Mouse (Mus musculus) mesoderm, embryonic 11.5 days (tissue): ENCODE measurements around the gene Zfp791.
"Not testable (repeated sequence)": the region's sequence is repeated elsewhere in the genome, so short reads cannot be mapped to it uniquely, and the experiment has no call there.

Experiments used
- DNase-seq: peaks from one replicate; pipeline ENCODE4 v3.0.0-alpha.2; 2012; ENCODE audit warnings: low read depth, low spot score

Zfp791 gene

GRCm38 (mm10) chr8:85122995-85123394 lies at the start of gene Zfp791:
Zfp791 (minus strand) TSS chr8:85123095.
- no peak for DNase-seq

- DNase-seq: peak; percentile 48
Measured at GRCm38 (mm10) chr8:85171291-85171690, 48.4 kb upstream of the Zfp791 start.

GRCm38 (mm10) chr8:85151624-85152023 lies 28.7 kb upstream of the Zfp791 start, which contains the start of gene Cks1brt:
Cks1brt (plus strand) TSS chr8:85151924.
- no peak for DNase-seq

GRCm38 (mm10) chr8:85142516-85142915 lies 19.6 kb upstream of the Zfp791 start:
- DNase-seq: no peak

- not testable (repeated sequence) for DNase-seq
Measured at GRCm38 (mm10) chr8:85135690-85136089, 12.8 kb upstream of the Zfp791 start.

GRCm38 (mm10) chr8:85132335-85132734 lies 9.4 kb upstream of the Zfp791 start:
- DNase-seq: no peak

- DNase-seq: no peak
Measured at GRCm38 (mm10) chr8:85123691-85124090, 796 bp upstream of the Zfp791 start.

GRCm38 (mm10) chr8:85120251-85120650 lies 2.6 kb downstream of the Zfp791 start:
- not testable (repeated sequence) for DNase-seq

- peak; percentile 77 for DNase-seq
Measured at GRCm38 (mm10) chr8:85119052-85119981, 3.6 kb downstream of the Zfp791 start.

- DNase-seq: no peak
Measured at GRCm38 (mm10) chr8:85116984-85117383, 5.9 kb downstream of the Zfp791 start.

GRCm38 (mm10) chr8:85115501-85115900 lies 7.4 kb downstream of the Zfp791 start:
- DNase-seq: no peak

GRCm38 (mm10) chr8:85113241-85113640 lies 9.7 kb downstream of the Zfp791 start:
- no peak for DNase-seq

- no peak for DNase-seq
Measured at GRCm38 (mm10) chr8:85100076-85100665, 22.7 kb downstream of the Zfp791 start.

- DNase-seq: no peak
Measured at GRCm38 (mm10) chr8:85096850-85097249, 26.0 kb downstream of the Zfp791 start.

GRCm38 (mm10) chr8:85096196-85096595 lies 26.7 kb downstream of the Zfp791 start:
- no peak for DNase-seq

- no peak for DNase-seq
Measured at GRCm38 (mm10) chr8:85095566-85095965, 27.3 kb downstream of the Zfp791 start.

GRCm38 (mm10) chr8:85095051-85095450 lies 27.8 kb downstream of the Zfp791 start:
- no peak for DNase-seq

GRCm38 (mm10) chr8:85091526-85092090 lies 31.3 kb downstream of the Zfp791 start:
- DNase-seq: no peak

GRCm38 (mm10) chr8:85090856-85091255 lies 32.0 kb downstream of the Zfp791 start:
- DNase-seq: no peak

GRCm38 (mm10) chr8:85088771-85089170 lies 34.1 kb downstream of the Zfp791 start:
- no peak for DNase-seq

GRCm38 (mm10) chr8:85086238-85086637 lies 36.7 kb downstream of the Zfp791 start:
- no peak for DNase-seq

- DNase-seq: no peak
Measured at GRCm38 (mm10) chr8:85084633-85085032, 38.3 kb downstream of the Zfp791 start.
